Mouse (Mus musculus) frontal cortex, postnatal 14 days (tissue): ENCODE measurements around the gene Gimap9.
A peak's percentile ranks its signal among the peaks of the same experiment; 100 is the strongest.

ENCODE experiments used
- DNase-seq, 2 experiments: peaks; one replicate each; pipeline ENCODE4 v3.0.0; 2022; ENCODE audit warnings: low spot score in 2 of 2

Gene Gimap9

GRCm38 (mm10) chr6:48675931-48676859, at the start of gene Gimap9:
Gene Gimap9, plus strand, starts transcription at chr6:48676129.
- DNase-seq, result no peak

- no peak for DNase-seq
Observed at GRCm38 (mm10) chr6:48626464-48626863, 49.5 kb upstream of the Gimap9 start, which contains the start of gene AI854703. Gene AI854703, plus strand, starts transcription at chr6:48626764.

- peak; percentile 39 to 49 for DNase-seq
Observed at GRCm38 (mm10) chr6:48626984-48627383, 48.9 kb upstream of the Gimap9 start.

GRCm38 (mm10) chr6:48627511-48627924, 48.4 kb upstream of the Gimap9 start:
- DNase-seq, result no peak

- no peak for DNase-seq
Observed at GRCm38 (mm10) chr6:48628377-48628776, 47.6 kb upstream of the Gimap9 start.

GRCm38 (mm10) chr6:48628808-48629660, 46.9 kb upstream of the Gimap9 start:
- DNase-seq, result peak in 1 of 2 experiments; percentile 37

GRCm38 (mm10) chr6:48629661-48630034, 46.3 kb upstream of the Gimap9 start:
- DNase-seq, result no peak

- DNase-seq, result no peak
Observed at GRCm38 (mm10) chr6:48630831-48631230, 45.1 kb upstream of the Gimap9 start.

GRCm38 (mm10) chr6:48635105-48635504, 40.8 kb upstream of the Gimap9 start:
- no peak for DNase-seq

- DNase-seq, result no peak
Observed at GRCm38 (mm10) chr6:48636515-48636914, 39.4 kb upstream of the Gimap9 start.

- no peak for DNase-seq
Observed at GRCm38 (mm10) chr6:48637811-48638500, 38.0 kb upstream of the Gimap9 start.

- no peak for DNase-seq
Observed at GRCm38 (mm10) chr6:48638553-48638952, 37.4 kb upstream of the Gimap9 start.

- no peak for DNase-seq
Observed at GRCm38 (mm10) chr6:48641391-48641790, 34.5 kb upstream of the Gimap9 start.

- DNase-seq, result no peak
Observed at GRCm38 (mm10) chr6:48642764-48643292, 33.1 kb upstream of the Gimap9 start.

GRCm38 (mm10) chr6:48645660-48646308, 30.1 kb upstream of the Gimap9 start:
- peak in 1 of 2 experiments; percentile 58 for DNase-seq

GRCm38 (mm10) chr6:48646309-48646690, 29.6 kb upstream of the Gimap9 start:
- DNase-seq, result no peak

- no peak for DNase-seq
Observed at GRCm38 (mm10) chr6:48646995-48647394, 28.9 kb upstream of the Gimap9 start, which contains the start of gene Gimap8. Gene Gimap8, plus strand, starts transcription at chr6:48647234.

- DNase-seq, result no peak
Observed at GRCm38 (mm10) chr6:48647611-48648010, 28.3 kb upstream of the Gimap9 start.

- DNase-seq, result no peak
Observed at GRCm38 (mm10) chr6:48648779-48649178, 27.1 kb upstream of the Gimap9 start.

GRCm38 (mm10) chr6:48650041-48650440, 25.9 kb upstream of the Gimap9 start:
- no peak for DNase-seq

- no peak for DNase-seq
Observed at GRCm38 (mm10) chr6:48658721-48659120, 17.2 kb upstream of the Gimap9 start.
